Mouse (Mus musculus) forebrain, embryonic 14.5 days (tissue): Measurements from ENCODE around the gene Sfswap. TPM values are rescaled to one million over a fixed set of nuclear protein-coding genes. Genes with fewer than 3 reads are reported as not detected.
A peak's percentile ranks its signal among the peaks of the same experiment; 100 is the strongest.

Experiments
- ATAC-seq: fragments of 200-750 bp; cut with Nextera tagmentation; 2 replicates; pipeline ENCODE4 v1.8.0; 2017; ENCODE audit warnings: mild to moderate bottlenecking, moderate library complexity
- DNase-seq: peaks from one replicate; pipeline ENCODE4 v3.0.0-alpha.2; 2015; ENCODE audit warnings: low spot score
- H3K27ac ChIP-seq: fragments of 300-500 bp; sonication (generic); 2 replicates; pipeline ENCODE4 v1.5.1; 2014; ENCODE audit warnings: low read depth, mild to moderate bottlenecking, control low read depth, low read length, moderate library complexity
- H3K27me3 ChIP-seq: fragments of 300-500 bp; sonication (generic); replicated peaks from 2 replicates; pipeline ENCODE4 v1.6.1; 2014; ENCODE audit warnings: low read length, control low read depth, mixed read lengths; ENCODE audit not compliant: control insufficient read depth, insufficient read depth
- H3K36me3 ChIP-seq: fragments of 300-500 bp; sonication (generic); 2 replicates; pipeline ENCODE4 v1.6.1; 2014; ENCODE audit warnings: low read length, control low read depth; ENCODE audit not compliant: control insufficient read depth, insufficient read depth
- H3K4me1 ChIP-seq: fragments of 300-500 bp; sonication (generic); 2 replicates; pipeline ENCODE4 v1.6.1; 2014; ENCODE audit warnings: antibody characterized with exemption, low read length, control low read depth; ENCODE audit not compliant: control insufficient read depth, insufficient read depth
- H3K4me2 ChIP-seq: fragments of 300-500 bp; sonication (generic); 2 replicates; pipeline ENCODE4 v1.6.1; 2014; ENCODE audit warnings: mild to moderate bottlenecking, control low read depth, low read length
- H3K4me3 ChIP-seq: fragments of 300-500 bp; sonication (generic); 2 replicates; pipeline ENCODE4 v1.5.1; 2014; ENCODE audit warnings: low read depth, low read length, control low read depth
- H3K9ac ChIP-seq: fragments of 300-500 bp; sonication (generic); 2 replicates; pipeline ENCODE4 v1.6.1; 2014; ENCODE audit warnings: mild to moderate bottlenecking, low read length, control low read depth, moderate library complexity
- H3K9me3 ChIP-seq: fragments of 300-500 bp; sonication (generic); replicated peaks from 2 replicates; pipeline ENCODE4 v1.6.1; 2016; ENCODE audit warnings: low read length, control low read depth, mixed read lengths; ENCODE audit not compliant: control insufficient read depth
- WGBS: fragments of 180-500 bp; shearing (Covaris S2); extraction: QIAGEN DNeasy Blood & Tissue Kit; methylation state at CpG from one replicate; pipeline ENCODE4 v1.1.7; 2014; 5-methylcytosine and 5-hydroxymethylcytosine counted together
- polyA plus RNA-seq: library from polyadenylated mRNA; unstranded; fragments of >200 nt; fragmentation: Nextera tagmentation; extraction: Ambion mirVana; gene quantifications from 2 replicates; pipeline ENCODE4 v1.2.1, GENCODE M21; 2014

Sfswap gene
- polyA plus RNA-seq, 1 experiment from 2014 or later: 37.7 TPM

DNA sequence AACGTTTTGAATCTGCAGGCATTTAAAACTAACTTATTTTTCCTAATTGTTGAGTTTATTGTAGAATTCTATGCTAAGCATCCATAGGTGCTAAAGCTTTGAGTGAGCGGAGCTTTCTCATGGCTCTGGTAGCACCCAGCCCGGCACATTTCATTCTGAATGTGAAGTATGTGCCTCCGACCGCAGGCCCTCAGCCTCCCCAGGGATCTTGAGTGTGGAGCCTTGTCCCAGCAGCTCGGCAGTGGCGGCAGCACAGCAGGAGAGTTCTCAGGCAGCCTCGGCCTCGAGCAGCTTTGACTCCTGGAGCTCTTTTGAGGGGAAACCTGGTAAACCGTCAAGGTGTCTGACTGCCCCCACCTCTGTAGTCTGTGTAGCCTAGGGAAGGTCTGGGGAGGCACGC lies 58.3 kb downstream of the Sfswap start:
- H3K9me3 ChIP-seq: no peaks in the 10 kb centered on the region
- H3K36me3 ChIP-seq: peaks cover 93% of the 10 kb centered on the region
- no peaks in the 10 kb centered on the region for H3K4me1 ChIP-seq
- H3K4me2 ChIP-seq: no peak overlapping the region
- H3K27ac ChIP-seq: no peak overlapping the region
- no peak overlapping the region for H3K9ac ChIP-seq
- H3K27me3 ChIP-seq: no peaks in the 10 kb centered on the region
- ATAC-seq (no peak), DNase-seq (no peak)
- WGBS: 58% methylated on average over 11 of the region's 11 CpGs
- no peak overlapping the region for H3K4me3 ChIP-seq

DNA sequence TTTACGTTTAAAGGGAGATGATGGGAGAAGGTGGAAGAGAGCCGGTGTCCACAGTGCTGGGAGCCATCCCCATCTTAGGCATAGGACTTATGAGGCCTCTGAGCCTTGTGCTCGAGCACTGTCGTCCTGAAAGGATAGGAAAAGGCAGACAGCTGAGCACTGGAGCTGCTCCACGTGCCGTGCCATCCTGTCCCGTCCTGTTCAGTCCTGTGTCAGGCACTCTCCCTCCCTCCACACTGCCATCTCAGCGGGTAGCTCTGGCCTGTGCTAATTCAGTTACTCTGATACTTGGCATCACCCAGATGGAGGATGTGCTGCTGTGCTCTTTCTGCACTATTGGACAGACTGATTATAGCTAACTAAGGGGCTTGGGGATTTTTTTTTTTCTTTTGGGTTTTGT lies 61.3 kb downstream of the Sfswap start:
- Histone ChIP-seq H3K4me2 (no peak overlapping the region), H3K9ac (no peak overlapping the region), H3K36me3 (peaks cover 92% of the 10 kb centered on the region), H3K27me3 (no peaks in the 10 kb centered on the region), H3K9me3 (no peaks in the 10 kb centered on the region), H3K27ac (no peak overlapping the region), H3K4me3 (no peak overlapping the region), H3K4me1 (no peaks in the 10 kb centered on the region)
- DNase-seq: no peak
- ATAC-seq: no peak
- WGBS: 86% methylated on average over 8 of the region's 8 CpGs

DNA sequence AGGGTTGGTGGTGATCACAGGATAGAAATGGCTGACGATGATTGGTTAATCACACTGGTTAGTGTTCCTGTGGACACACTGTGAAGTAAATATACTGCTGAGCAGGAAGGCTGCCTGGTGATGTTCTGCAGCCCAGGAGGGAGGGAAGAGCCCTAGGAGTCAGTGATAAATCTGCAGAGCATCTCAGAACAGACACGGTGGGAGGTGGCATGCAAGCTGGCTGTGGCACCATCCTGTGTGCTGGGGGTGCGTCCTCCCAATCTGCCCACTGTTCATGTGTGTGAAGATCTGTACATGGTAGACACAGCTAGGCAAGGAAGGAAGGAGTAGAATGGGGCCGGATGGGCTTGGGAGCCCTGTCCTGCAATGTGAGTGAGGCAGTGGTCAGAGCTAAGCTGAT lies 67.6 kb downstream of the Sfswap start:
- no peak overlapping the region for H3K4me3 ChIP-seq
- H3K27ac ChIP-seq: no peak overlapping the region
- DNase-seq: no peak
- H3K4me1 ChIP-seq: no peaks in the 10 kb centered on the region
- peaks cover 91% of the 10 kb centered on the region for H3K36me3 ChIP-seq
- ATAC-seq: no peak
- WGBS: 94% methylated on average over 4 of the region's 4 CpGs
- H3K9ac ChIP-seq: no peak overlapping the region
- no peaks in the 10 kb centered on the region for H3K27me3 ChIP-seq
- H3K4me2 ChIP-seq: no peak overlapping the region
- no peaks in the 10 kb centered on the region for H3K9me3 ChIP-seq

DNA sequence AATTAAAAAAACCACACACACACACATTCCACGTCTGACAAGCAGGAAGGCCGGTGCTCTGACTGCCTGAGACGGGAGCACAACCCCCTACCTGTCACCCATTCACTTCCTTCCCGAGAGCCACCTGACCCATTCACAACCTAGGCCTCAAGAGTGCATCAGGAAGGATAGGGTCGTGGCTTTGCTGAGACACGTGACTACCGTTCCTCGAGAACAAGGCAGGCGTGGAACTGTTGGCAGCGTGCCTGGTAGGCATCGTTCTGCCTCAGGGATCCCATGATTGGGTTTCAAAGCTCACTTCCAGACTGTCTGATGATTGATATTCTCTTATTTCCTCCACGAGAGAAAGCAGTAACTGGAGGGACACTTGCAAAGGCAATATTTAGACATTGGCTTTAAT lies 77.2 kb downstream of the Sfswap start:
- 37% methylated on average over 12 of the region's 12 CpGs for WGBS
- Histone ChIP-seq H3K4me2 (no peak overlapping the region), H3K9me3 (no peaks in the 10 kb centered on the region), H3K4me3 (no peak overlapping the region), H3K27ac (no peak overlapping the region), H3K27me3 (peaks cover 6% of the 10 kb centered on the region; the same call in 1 of the 2 replicates), H3K9ac (no peak overlapping the region), H3K4me1 (0 out of 2 replicates have a peak, but pooled peaks cover 3% of the 10 kb centered on the region), H3K36me3 (no peaks in the 10 kb centered on the region)
- DNase-seq: peak; percentile 50
- ATAC-seq: no peak

DNA sequence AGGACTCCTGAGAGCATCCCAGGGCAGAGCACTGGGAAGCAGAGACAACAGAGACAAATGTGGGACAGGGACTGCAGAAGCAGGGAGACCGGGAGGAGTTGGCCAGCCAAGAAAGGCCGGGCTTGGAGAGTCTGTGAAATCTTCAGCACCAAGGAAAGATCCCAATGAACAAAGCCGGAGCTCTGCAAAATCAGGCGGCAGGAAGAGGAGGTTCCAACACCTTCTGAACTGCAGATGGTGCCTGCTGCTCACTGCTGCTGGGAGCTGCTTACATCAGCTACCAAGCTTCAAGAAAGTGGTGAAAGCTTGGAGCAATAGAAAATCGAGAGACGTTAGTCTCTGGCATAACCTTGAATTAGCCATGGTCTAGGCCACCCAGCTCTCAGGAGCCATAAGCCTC lies 79.0 kb downstream of the Sfswap start:
- no peak overlapping the region for H3K4me3 ChIP-seq
- DNase-seq: peak; percentile 58
- no peaks in the 10 kb centered on the region for H3K36me3 ChIP-seq
- H3K9me3 ChIP-seq: no peaks in the 10 kb centered on the region
- H3K4me1 ChIP-seq: 0 out of 2 replicates have a peak, but pooled peaks cover 3% of the 10 kb centered on the region
- H3K4me2 ChIP-seq: no peak overlapping the region
- 37% methylated on average over 6 of the region's 6 CpGs for WGBS
- H3K9ac ChIP-seq: no peak overlapping the region
- ATAC-seq: no peak
- peaks cover 6% of the 10 kb centered on the region; the same call in 1 of the 2 replicates for H3K27me3 ChIP-seq
- H3K27ac ChIP-seq: peak overlapping the region; percentile 41; the same call in 1 of the 2 replicates

DNA sequence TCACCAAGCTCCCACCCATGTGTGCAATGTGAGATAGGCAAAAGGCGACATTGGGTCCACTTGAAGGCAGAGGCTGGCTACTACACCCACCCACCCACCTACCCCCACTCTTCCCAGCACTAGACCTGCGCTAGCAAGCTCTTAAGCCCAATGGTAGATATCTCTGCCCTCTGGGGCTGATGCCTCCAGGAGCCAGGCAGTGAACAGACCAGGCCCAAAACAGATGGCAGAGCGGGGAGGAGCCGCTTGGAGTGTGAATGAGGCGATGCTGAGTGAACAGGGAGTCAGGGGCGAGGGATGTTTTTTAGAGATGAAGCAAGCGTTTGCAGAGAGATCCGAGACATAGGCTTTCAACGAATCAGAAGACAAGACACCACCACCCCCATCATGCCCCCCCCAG lies 79.6 kb downstream of the Sfswap start:
- WGBS: 68% methylated on average over 9 of the region's 9 CpGs
- H3K27me3 ChIP-seq: peaks cover 6% of the 10 kb centered on the region; the same call in 1 of the 2 replicates
- DNase-seq (peak; percentile 32), ATAC-seq (no peak)
- H3K4me1 ChIP-seq: peaks cover 6% of the 10 kb centered on the region; the same call in 1 of the 2 replicates
- H3K4me3 ChIP-seq: no peak overlapping the region
- H3K36me3 ChIP-seq: no peaks in the 10 kb centered on the region
- H3K9ac ChIP-seq: no peak overlapping the region
- H3K27ac ChIP-seq: peak overlapping the region; percentile 41; the same call in 1 of the 2 replicates
- H3K4me2 ChIP-seq: no peak overlapping the region
- H3K9me3 ChIP-seq: no peaks in the 10 kb centered on the region

DNA sequence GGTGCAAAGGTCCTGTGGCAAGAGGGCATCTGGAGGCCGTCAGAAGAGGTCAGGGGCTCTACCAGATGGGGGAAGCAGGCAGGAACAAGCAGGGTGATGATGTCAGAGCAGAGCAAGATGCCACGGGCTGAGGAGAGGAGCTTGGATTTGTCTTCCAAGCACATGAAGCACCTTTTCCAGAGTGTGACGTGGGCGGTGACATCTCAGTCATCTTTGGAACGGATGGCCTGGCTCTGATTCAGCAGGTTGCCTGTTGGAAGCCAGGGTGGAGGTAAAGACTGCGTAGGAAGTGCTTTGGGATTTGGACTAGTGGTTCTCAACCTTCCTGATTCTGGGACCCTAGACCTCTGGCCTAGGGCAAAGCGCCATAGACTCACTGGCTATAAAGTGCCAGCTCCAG lies 80.0 kb downstream of the Sfswap start:
- ATAC-seq (no peak), DNase-seq (no peak)
- Histone ChIP-seq H3K4me2 (no peak overlapping the region), H3K9me3 (no peaks in the 10 kb centered on the region), H3K9ac (no peak overlapping the region), H3K36me3 (no peaks in the 10 kb centered on the region), H3K4me1 (peaks cover 7% of the 10 kb centered on the region; the same call in 1 of the 2 replicates), H3K27me3 (peaks cover 6% of the 10 kb centered on the region; the same call in 1 of the 2 replicates), H3K27ac (no peak overlapping the region), H3K4me3 (no peak overlapping the region)
- WGBS: 73% methylated on average over 7 of the region's 7 CpGs

DNA sequence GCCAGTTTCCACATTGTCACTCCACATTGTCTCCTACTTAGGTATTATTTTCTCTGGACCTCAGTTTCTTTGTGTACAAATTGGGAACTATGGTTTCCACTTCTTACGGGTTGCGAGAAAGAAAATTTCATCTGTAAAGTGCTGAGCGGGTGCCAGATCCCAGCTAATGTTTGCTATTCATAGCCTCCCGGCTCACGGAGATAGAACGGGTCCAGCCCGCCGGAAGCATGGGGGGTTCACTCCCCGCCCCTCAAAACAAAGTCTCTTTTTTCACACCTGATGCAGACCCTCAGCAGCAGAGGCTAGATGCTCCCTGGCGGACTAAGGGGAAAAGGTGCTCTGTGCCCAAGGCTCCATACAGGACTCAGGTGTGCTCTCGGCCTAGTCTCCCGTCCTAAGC lies 82.3 kb downstream of the Sfswap start:
- no peaks in the 10 kb centered on the region for H3K36me3 ChIP-seq
- peak; percentile 40 for DNase-seq
- H3K4me2 ChIP-seq: peak overlapping the region; percentile 99
- peak overlapping the region; percentile 74 for H3K4me3 ChIP-seq
- peaks cover 6% of the 10 kb centered on the region; the same call in 1 of the 2 replicates for H3K27me3 ChIP-seq
- peak overlapping the region; percentile 83 for H3K9ac ChIP-seq
- ATAC-seq: no peak; the same call in 1 of the 2 replicates
- 3% methylated on average over 12 of the region's 12 CpGs for WGBS
- no peak overlapping the region for H3K27ac ChIP-seq
- no peaks in the 10 kb centered on the region for H3K9me3 ChIP-seq
- H3K4me1 ChIP-seq: peaks cover 12% of the 10 kb centered on the region; the same call in 1 of the 2 replicates

DNA sequence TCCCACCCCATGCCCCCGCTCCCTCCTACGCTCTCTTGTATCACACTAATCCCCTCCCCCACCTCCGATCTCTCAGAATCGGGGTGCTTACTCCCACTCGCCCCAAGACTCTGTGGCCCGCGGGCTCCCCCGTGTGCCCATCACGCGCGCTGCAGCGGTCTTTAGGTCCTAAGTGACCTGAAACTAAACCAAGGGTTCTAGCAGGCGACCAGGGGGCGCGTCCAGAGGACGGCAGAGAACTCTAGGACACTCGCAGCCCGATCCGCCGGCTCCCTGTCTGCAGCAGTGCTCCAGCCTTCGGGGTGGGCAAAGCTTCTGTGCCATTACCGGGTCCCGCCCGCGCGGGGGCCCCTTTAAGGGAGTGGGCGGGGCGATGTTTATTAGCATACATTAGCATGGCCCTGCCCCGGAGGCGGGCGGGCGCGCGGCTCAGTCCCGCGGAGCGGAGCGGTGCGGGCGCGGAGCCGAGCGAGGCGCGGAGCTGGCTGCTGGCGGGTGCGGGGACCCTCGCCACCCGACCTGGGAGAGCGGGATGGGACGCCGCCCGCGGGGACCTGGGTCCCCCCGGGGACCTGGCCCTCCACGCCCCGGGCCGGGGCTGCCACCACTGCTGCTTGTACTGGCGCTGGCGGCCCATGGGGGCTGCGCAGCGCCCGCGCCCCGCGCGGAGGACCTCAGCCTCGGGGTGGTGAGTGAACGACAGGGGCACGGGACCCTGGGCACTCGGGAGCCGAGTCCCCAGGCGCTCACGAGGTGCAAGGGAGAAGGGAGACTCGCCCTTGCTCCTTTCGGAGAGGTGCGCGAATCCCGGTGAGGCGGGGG lies 83.0 kb downstream of the Sfswap start, which contains the start of gene Mmp17:
TSS of gene Mmp17 (plus strand) at position 409 of the 822 bp plus-strand sequence.
- H3K9ac ChIP-seq: peak within 1 kb of the TSS; percentile 83
- peaks cover 12% of the 10 kb centered on the region; the same call in 1 of the 2 replicates for H3K4me1 ChIP-seq
- H3K36me3 ChIP-seq: no peaks in the 10 kb centered on the region
- H3K9me3 ChIP-seq: no peaks in the 10 kb centered on the region
- peaks cover 6% of the 10 kb centered on the region; the same call in 1 of the 2 replicates for H3K27me3 ChIP-seq
- ATAC-seq (peak; percentile 90), DNase-seq (peak; percentile 95)
- peak within 1 kb of the TSS; percentile 99 for H3K4me2 ChIP-seq
- H3K27ac ChIP-seq: peak within 1 kb of the TSS; percentile 35; the same call in 1 of the 2 replicates
- peak within 1 kb of the TSS; percentile 74 for H3K4me3 ChIP-seq
- under 1% methylated on average over 63 of the region's 80 CpGs for WGBS
